Mouse (Mus musculus) kidney, postnatal 25 days (tissue): ENCODE results near the gene Prpf8.
"Not testable (repeated sequence)": the region's sequence is repeated elsewhere in the genome, so short reads cannot be mapped to it uniquely, and the experiment has no call there.

Experiments
- DNase-seq, 2 experiments: peaks; one replicate each; pipeline ENCODE4 v3.0.0; 2021; ENCODE audit warnings: mixed read lengths in 2 of 2

The Prpf8 gene

DNA sequence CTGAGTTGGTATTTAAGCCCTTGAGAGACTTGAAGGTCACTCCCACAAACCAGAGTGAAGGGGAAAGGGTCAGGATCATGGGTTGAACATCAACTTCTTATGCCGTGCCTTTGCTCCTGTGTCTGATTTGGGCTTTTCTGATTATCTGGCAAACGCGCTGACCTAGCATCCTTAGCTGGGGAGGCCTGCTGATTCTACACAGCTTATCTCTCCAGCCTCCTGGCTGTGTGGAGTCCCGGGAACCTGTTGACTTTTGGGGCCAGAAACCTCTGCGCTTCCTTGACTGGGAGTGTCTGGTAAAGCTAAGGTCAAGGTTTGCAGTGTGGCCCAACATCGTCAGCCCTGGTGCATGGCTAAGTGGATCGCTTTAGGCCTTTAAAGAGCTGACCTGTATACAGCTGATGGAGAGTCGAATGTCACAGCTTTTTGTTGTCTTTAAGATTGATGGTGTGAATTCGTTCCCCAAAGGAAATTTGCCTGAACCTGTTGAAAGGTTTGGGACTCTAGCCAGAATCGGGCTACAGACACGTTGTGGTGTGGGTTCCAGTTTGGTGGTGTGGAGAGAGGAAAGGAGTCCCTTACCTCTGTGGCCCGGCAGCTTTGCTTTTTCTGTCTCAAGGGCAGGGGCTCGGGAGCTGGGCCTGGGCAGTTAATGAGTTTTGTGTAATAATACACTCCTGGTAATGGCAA, 48.6 kb downstream of the Prpf8 start:
- peak; percentile 61 to 72 for DNase-seq

DNA sequence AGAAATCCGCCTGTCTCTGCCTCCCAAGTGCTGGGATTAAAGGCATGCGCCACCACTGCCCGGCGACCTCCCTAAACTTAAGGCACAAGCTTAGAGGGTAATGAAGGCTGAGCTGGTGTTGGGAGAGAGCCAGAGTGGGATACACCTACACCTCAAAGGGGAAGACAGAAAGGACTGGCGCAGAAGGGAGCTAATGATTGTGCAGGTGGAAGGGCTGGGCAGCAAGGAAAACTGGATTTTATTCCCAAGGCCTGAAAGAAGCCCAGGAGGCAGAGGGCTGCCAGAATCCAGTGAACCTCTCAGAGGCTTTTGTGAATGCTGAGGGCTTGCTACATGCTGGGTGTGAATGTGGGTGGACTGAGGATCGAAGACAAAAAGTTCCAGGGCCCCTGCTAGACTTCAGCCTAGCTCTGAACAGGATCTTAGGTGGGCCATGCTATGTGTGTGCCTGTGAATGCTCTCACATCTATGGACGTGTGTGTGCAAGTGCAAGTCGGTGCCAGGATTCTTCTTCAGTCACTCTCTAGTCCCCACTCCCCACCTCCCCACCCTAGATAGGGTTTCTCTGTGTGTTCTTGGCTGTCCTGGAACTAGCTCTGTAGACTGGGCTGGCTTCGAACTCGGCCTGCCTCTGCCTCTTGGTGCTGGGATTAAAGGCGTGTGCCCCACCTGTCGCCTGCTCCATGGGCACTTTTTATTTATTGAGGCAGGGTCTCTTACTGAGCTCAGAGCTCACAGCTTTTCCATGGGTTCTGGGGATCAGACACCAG, 49.8 kb downstream of the Prpf8 start:
- no peak for DNase-seq

DNA sequence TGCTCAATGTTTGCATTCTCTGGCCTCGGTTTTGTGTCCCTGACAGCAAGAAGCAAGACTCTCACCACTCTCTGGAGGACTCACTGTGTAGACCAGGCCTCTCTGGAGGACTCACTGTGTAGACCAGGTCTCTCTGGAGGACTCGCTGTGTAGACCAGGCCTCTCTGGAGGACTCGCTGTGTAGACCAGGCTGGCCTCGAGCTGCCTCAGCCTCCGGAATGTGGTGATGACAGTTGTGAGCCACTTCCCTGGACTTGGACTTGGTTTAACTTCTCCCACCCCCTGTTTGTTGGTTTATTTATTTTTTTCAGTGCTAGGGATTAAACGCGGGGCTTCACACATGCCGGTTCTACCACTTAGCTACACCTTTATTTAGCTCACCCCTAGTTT, 50.4 kb downstream of the Prpf8 start:
- no peak for DNase-seq

DNA sequence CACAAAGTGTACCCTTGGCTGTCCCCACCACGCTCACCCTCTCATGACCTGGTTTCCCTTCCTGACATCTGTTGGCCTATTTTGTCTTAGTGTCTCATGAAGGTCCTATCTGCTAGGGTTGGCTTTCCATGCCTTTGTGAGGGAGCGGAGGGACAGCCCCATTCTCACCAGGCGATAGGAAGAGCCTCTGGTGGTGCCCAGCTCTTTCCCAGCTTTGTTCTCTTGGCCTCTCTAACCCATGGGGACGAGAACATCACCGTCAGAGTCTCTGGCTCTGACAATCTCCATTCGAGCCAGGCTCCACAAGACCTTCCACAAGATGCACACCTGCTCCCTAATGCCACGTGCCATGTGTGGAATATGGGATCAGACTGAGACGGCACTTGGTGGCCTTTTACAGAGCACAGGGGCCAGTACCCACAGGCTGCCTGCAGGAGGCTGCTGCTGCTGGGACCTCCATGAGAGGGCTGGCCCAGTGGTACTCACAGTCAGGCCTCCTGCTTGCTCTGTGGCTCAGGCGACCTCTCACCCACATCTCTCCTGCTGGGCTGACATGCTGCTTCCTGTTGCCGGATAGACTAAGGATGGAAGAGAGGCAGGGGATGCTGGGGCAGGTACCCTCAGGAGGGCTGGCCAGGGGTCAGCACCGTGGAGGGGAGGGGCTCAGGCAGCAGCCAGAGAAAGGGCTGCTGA, 51.0 kb downstream of the Prpf8 start:
- peak in 1 of 2 experiments; percentile 76 for DNase-seq

DNA sequence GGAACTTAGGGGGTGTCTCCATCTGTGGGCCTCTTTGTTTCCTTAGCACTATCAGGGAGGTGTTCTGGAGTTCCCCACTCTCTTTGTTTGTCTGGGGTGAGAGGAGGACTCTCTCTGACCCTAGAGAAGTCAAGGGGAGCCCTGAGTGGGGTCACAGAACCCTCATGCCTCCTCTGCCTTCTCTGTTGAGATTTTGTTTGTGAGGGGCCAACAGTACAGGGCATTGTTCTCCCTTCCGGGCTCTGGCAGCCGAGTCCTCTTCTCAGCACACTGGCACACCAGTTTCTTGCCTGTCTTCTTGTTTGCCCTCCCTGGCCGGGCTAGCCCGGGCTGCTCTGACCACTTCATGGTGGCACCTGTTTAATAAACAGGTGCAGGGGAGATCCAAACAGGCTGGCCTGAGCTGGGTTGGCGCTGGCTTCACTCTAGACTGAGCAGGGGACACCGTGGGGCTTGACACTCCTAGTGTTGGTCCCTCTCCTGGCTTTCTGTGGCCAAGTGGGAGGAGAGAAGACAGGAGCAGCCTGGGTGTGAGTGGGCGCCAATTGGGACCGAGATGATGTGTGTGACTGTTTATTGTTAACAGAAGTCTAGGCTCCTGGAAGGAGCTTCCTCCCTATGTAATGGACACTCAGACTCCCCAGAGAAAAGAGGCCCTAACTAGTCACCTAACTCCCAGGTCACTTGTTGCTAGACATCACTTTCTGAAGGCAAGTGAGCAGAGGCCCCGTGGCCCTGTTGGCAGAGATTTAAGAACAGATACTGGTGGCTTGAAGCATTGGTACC, 51.8 kb downstream of the Prpf8 start:
- DNase-seq, result no peak

DNA sequence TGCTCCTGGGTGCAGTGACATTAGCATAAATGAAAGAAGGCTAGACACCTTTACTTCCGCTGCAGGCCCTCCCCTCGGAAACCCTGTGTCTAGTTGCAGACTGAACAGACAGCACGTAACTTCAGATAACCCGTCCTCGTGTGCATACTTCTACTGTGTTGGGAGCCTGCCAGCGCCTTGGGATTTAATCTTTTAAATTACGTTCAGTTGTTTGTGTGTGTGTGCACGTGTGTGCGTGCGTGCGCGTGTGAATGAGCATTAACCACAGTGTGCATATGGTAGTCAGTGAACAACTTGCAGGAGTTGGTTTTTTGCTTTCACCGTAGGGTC, 52.3 kb downstream of the Prpf8 start:
- no peak for DNase-seq

DNA sequence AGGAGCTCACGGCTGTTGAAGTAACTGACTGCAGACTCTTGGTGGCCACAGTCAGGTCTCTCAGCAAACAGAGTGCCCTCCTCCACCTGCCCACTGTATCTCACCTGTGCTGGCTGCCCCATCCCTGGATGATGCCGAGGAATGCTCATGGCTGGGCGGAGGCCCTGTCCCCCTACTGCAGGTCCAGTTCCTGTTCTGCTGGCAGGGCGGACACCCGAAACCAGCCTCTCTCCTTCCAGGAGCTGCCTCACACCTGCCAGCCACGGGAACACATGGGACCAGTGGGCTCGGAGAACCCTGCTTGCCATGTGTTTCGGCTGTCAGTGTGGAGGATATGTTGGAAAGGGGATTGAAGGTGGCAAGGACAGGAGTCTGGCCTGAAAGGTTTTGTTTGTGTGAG, 53.6 kb downstream of the Prpf8 start:
- DNase-seq, result no peak

DNA sequence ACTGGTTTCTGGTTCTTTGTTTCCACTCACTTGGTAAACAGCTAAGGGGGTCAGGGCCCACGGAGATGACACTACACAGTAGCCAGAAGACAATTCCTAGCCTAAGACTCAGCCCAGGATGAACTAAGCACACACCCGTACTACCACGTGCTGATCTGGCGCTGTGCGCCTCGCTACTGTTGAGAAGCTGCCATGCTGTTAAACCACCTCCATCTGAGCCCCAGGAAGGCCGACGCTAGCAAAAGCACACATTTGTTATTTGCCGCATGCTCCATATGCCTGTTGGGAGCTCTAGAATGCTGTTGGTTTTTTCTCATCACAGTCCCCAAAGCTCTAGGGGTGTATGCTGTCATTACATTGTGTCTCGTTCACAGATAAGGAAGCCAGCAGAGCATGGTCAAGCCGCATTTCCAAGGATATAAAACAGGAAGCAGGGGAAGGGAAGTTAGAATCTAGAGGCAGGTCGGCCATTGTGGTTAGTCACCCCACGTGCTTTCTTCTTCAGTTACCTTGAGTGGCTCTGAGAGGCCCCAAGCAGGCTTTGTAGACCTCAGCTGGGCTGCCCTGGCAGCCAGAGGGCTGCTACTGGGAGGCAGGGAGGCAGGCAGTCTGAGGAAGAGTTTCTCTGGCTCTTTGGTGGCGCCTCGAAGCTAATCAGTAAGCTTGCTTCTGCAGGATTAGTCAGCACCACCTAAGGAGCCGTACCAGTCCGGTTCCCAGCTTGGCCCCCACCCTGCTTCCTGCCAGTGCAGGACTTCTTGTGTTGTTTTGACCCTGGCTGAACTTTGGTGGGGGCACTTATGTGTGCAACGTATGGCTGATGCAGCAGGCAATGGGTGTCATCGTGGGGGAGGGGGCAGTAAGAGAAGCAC, 54.3 kb downstream of the Prpf8 start:
- peak in 1 of 2 experiments; percentile 71 for DNase-seq

DNA sequence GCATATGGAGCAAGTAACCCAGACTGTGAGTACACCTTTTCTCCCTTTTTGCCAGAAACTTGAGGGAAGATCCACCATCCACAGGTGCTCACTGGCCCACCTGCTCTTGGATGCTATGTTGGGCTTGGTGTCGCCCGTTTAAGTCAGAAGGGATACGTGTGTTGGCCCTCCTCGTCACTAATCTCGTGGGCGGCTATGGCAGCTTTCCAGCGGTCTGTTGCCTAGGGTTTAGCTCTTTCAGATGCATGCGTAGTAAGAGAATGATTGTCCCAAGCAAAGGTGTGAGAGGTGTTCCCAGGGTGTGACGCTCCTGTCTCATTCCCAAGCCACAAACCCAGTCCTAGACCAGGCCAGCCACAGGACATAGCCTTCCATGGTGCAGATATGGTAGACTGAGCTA, 58.1 kb downstream of the Prpf8 start:
- DNase-seq, result no peak

DNA sequence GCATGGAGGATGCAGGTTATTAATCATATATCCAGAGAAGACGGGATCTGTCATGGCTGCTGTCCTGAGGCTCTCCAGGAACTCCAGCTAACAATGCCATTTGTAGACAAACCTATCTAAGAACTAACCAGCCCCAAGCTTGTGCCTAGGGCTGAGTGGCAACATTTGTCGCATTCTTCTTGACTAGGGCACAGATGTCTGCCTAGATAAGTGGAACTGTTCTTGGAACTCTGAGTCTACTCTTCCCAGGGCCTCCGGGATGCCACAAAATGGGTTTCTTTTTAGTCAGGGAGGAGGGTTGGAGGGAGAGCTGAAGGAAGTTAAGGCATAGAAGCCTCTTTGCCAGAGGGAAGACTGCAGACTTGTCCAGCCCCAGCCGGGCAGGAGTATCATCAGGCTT, 59.4 kb downstream of the Prpf8 start:
- no peak for DNase-seq

DNA sequence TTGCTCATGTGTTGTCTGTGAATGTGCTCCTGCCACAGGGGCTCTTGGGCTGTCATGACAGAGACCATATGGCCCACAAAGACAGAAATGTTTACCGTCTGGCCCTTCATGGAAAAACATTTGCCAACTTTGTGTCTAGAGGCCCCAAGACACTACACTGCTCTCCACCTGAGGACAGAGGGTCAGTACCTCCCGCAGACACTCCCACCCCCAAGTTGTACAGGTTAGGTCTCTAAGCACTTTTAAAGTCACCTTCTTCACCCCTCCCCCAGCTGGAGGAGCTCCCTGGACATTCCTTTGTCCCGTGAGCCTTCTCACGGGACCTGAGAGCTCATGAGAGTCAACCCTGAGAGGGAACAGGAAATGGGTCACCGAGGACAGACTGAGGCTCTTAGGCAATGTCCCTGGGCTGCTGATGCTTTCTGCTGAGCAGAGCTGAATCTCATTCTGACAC, 63.1 kb downstream of the Prpf8 start:
- peak; percentile 58 to 74 for DNase-seq

DNA sequence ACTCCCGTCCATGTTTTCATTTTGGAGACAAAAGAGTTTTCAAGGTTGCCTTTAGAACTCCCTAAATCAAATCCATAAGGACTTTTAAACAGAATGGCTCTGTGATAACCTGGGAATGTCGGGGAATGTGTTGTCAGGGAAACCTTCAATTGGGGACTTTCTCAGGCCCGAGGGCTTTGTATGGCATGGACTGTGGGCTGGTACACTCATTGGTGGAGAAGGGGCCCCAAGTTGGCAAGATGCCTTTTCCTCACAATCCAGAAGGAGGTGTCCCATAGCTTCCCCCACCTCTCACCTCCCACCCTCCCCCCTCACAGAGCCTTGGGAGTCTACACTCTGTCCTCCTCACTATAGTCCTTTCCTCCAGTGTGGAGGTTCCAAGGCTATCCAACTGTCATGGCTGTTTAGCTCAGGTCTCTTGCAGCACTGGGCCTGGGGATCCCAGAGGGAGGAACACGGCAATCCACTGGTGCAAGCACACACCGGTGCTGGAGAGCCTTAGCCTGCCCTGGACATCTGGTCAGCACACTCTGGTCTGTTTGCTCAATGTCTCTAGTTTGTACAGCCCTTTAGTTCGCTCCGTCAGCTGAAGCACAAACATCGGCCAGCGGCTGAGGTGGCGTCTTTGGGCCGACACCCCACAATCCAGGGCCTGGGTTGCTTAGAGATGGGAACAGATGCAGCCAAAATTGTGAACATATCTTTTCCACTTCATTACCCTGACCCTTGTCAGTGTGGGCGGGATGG, 63.8 kb downstream of the Prpf8 start:
- peak in 1 of 2 experiments; percentile 60 for DNase-seq

DNA sequence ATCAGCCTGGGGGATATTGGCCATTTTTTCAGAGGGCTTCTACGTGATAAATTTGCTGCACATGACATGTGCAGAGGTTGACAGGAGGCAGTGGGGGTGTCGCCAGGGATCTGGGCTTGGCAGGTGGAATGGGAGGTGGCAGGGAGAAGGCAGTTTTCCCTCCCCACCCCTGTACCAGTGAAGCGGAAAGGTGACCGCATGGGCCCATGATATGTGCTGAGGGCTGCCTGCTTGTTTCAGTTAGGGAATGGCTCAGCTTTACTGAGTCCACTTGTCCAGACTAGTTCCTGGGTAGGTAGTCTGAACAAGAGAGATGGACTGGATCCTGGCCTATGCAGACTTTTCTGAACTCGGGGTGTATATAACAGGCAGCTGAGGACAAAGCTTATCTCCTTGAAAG, 64.7 kb downstream of the Prpf8 start:
- DNase-seq, result peak; percentile 68 to 89

DNA sequence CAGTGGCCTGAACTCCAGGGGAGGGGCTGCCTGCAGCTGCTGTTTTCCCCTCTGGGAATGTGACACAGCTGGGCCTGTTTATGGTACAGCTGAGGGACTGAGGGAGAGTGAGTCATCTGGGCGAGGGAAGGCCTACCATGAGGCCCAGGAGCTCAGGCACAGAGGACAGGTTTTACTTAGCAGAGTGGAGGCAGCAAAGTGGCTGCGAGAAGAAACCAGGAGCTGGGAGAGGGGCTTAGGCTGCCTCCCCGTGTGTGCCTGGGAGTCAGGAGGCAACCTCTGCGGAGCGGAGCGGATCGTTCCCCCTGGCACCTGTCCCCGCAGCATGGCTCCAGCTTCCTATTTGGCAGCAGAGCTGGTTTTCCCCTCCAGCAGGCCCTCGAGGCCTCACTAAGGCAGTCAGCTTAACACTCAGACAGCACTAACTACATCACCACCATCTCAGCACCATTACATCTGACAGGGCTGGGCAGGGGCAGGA, 65.4 kb downstream of the Prpf8 start:
- peak in 1 of 2 experiments; percentile 56 for DNase-seq

DNA sequence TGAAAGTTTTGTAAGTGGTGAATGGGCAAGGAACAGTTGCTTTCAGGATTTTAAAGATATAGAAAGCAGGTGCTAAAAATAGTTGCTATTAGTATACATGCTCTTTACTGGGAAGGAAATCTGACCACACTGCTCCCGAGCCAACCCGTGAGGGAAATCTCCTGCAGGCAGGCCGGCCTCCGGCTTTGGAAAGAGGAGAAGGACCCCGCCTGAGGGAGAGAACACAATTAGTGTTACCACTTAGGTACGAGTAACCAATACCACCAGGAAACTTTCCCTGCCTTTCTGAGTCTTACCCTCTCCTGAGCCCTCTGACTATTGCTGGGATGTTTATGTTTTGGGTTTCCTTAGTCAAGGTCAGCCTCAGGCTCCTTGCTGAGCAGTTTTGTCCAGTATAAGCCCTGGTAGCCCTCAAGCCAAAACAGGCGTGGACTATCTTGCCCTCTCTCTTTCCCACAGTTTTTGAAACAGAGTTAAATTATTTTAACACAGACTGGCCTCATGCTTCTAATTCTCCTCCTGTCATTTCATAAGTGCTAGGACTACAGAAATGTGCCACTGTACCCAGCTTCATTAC, 66.4 kb downstream of the Prpf8 start:
- DNase-seq, result no peak

DNA sequence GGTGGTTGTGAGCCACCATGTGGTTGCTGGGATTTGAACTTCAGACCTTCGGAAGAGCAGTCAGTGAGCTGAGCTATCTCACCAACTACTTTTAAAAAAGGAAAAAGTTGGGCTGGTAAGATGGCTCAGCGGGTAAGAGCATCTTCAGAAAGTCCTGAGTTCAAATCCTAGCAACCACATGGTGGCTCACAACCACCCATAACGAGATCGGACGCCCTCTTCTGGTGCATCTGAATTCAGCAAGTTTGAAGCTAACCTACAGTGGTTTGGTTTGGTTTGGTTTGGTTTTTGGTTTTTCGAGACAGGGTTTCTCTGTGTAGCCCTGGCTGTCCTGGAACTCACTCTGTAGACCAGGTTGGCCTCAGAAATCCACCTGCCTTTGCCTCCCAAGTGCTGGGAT, 69.4 kb downstream of the Prpf8 start:
- DNase-seq, result not testable (repeated sequence)

DNA sequence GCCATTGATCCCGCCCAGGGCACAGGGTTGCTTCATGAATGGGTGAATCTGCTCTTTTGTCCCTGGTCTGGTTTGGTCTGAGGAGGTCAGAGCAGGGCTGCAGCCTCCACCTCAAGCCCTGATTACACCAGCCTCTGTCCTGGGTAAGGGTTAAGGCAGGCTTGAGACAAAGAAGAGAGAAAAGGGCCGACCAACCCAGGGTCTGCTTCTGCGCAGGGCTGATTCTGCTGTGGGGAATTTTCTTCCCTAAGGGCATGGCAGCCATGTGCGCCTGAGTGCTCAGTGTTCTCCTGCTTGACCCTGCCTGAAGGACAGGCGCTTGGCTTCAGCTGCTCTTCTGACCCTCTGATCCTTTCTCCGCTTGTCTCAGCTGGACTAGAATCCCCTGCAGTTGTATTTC, 70.5 kb downstream of the Prpf8 start:
- DNase-seq, result peak in 1 of 2 experiments; percentile 62

DNA sequence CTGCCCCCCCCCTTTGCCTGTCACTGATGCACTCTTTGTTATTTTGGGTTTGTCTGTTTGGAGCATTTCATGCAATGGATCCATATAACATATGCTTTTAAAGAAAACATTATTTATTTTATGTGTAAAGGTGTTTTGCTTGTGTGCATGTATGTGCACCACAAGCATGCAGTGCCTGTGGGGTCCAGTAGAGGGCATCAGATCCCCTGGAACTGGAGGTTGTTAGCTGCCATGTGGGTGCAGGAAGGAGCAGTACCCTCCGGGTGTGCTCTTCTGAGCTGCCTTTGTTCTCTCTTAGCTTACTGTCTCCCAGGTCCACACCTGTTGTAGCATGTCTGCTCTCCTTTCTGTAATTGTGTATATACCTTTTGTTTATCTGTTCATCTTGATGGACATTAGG, 71.5 kb downstream of the Prpf8 start:
- DNase-seq, result no peak
